Mouse (Mus musculus) megakaryocyte, embryonic 14.5 days (primary cell): ENCODE results near the gene Maml3. TPM values are rescaled to one million over a fixed set of nuclear protein-coding genes. Genes with fewer than 3 reads are reported as not detected.

Experiments used
- H3K27me3 ChIP-seq: replicated peaks from 2 replicates; pipeline ENCODE3; 2012; ENCODE audit warnings: inconsistent platforms
- H3K36me3 ChIP-seq: replicated peaks from 2 replicates; pipeline ENCODE3; 2012; ENCODE audit warnings: low read length, inconsistent platforms, mixed read lengths
- H3K4me1 ChIP-seq: 2 replicates; pipeline ENCODE4 v1.6.1; 2012; ENCODE audit warnings: inconsistent platforms
- H3K4me3 ChIP-seq: replicated peaks from 2 replicates; pipeline ENCODE3; 2012; ENCODE audit warnings: moderate library complexity, mild to moderate bottlenecking, inconsistent platforms
- H3K9me3 ChIP-seq: 2 replicates; pipeline ENCODE4 v1.6.1; 2012; ENCODE audit warnings: inconsistent platforms
- FLI1 ChIP-seq: IDR thresholded peaks from 2 replicates; pipeline ENCODE4 v1.6.1; 2012; ENCODE audit warnings: low read length, inconsistent platforms, mixed read lengths
- GATA1 ChIP-seq: IDR thresholded peaks from 3 replicates; pipeline ENCODE4 v1.6.1; 2012; ENCODE audit warnings: mixed read lengths, low read length, inconsistent platforms, borderline replicate concordance
- polyA plus RNA-seq: library from polyadenylated mRNA; stranded (reverse); fragments of >175 nt; gene quantifications from 2 replicates; pipeline ENCODE4 v1.2.3, GENCODE M21; 2012; ENCODE audit warnings: low replicate concordance; ENCODE audit not compliant: insufficient read depth

Gene Maml3
- polyA plus RNA-seq, 1 experiment = 2.4 TPM

GRCm38 (mm10) chr3:51868857-51869256 is 236.0 kb downstream of the Maml3 start:
- Histone ChIP-seq H3K9me3 (no peaks in the 10 kb centered on the region), H3K4me1 (peaks cover 17% of the 10 kb centered on the region), H3K27me3 (peaks cover 2% of the 10 kb centered on the region), H3K4me3 (no peak overlapping the region), H3K36me3 (no peaks in the 10 kb centered on the region)
- TF ChIP-seq GATA1 = no peak

- no peak overlapping the region for H3K4me3 ChIP-seq
- no peaks in the 10 kb centered on the region for H3K36me3 ChIP-seq
- no peaks in the 10 kb centered on the region for H3K9me3 ChIP-seq
- peaks cover 17% of the 10 kb centered on the region for H3K4me1 ChIP-seq
- peaks cover under 1% of the 10 kb centered on the region for H3K27me3 ChIP-seq
- TF ChIP-seq GATA1 (no peak), FLI1 (no peak)
Measured at GRCm38 (mm10) chr3:51866446-51866845, 238.4 kb downstream of the Maml3 start.

GRCm38 (mm10) chr3:51861631-51862030 is 243.2 kb downstream of the Maml3 start:
- Histone ChIP-seq H3K4me1 (peaks cover 32% of the 10 kb centered on the region), H3K9me3 (no peaks in the 10 kb centered on the region), H3K27me3 (no peaks in the 10 kb centered on the region), H3K4me3 (no peak overlapping the region), H3K36me3 (peaks cover 5% of the 10 kb centered on the region)
- TF ChIP-seq FLI1 (no peak), GATA1 (no peak)

GRCm38 (mm10) chr3:51860458-51860857 is 244.4 kb downstream of the Maml3 start:
- no peaks in the 10 kb centered on the region for H3K27me3 ChIP-seq
- TF ChIP-seq GATA1 = no peak
- no peak for TF ChIP-seq FLI1
- no peaks in the 10 kb centered on the region for H3K9me3 ChIP-seq

GRCm38 (mm10) chr3:51859208-51859607 is 245.7 kb downstream of the Maml3 start:
- Histone ChIP-seq H3K9me3 (no peaks in the 10 kb centered on the region), H3K36me3 (peaks cover 23% of the 10 kb centered on the region), H3K4me1 (peaks cover 26% of the 10 kb centered on the region), H3K27me3 (no peaks in the 10 kb centered on the region), H3K4me3 (no peak overlapping the region)
- TF ChIP-seq GATA1 (no peak), FLI1 (no peak)

More at GRCm38 (mm10) chr3:51860458-51860857, 244.4 kb downstream of the Maml3 start:
- Histone ChIP-seq H3K4me1 (peaks cover 32% of the 10 kb centered on the region), H3K4me3 (no peak overlapping the region), H3K36me3 (peaks cover 17% of the 10 kb centered on the region)

GRCm38 (mm10) chr3:51854152-51854551 is 250.7 kb downstream of the Maml3 start:
- TF ChIP-seq GATA1 = no peak
- TF ChIP-seq FLI1 = no peak
- Histone ChIP-seq H3K36me3 (peaks cover 30% of the 10 kb centered on the region), H3K9me3 (no peaks in the 10 kb centered on the region), H3K27me3 (no peaks in the 10 kb centered on the region), H3K4me3 (no peak overlapping the region), H3K4me1 (peaks cover 14% of the 10 kb centered on the region)

- Histone ChIP-seq H3K4me3 (no peak overlapping the region), H3K4me1 (peaks cover 8% of the 10 kb centered on the region), H3K36me3 (peaks cover 30% of the 10 kb centered on the region), H3K9me3 (no peaks in the 10 kb centered on the region), H3K27me3 (no peaks in the 10 kb centered on the region)
- TF ChIP-seq GATA1 (no peak), FLI1 (no peak)
Measured at GRCm38 (mm10) chr3:51853610-51854009, 251.3 kb downstream of the Maml3 start.

GRCm38 (mm10) chr3:51852692-51853091 is 252.2 kb downstream of the Maml3 start:
- peaks cover 30% of the 10 kb centered on the region for H3K36me3 ChIP-seq
- peaks cover under 1% of the 10 kb centered on the region for H3K4me1 ChIP-seq
- TF ChIP-seq GATA1 (no peak), FLI1 (no peak)
- no peaks in the 10 kb centered on the region for H3K27me3 ChIP-seq
- no peaks in the 10 kb centered on the region for H3K9me3 ChIP-seq
- H3K4me3 ChIP-seq = no peak overlapping the region

- peaks cover 24% of the 10 kb centered on the region for H3K36me3 ChIP-seq
- H3K27me3 ChIP-seq = peaks cover 3% of the 10 kb centered on the region
Measured at GRCm38 (mm10) chr3:51851596-51851995, 253.3 kb downstream of the Maml3 start.

GRCm38 (mm10) chr3:51849462-51849861 is 255.4 kb downstream of the Maml3 start:
- Histone ChIP-seq H3K36me3 (peaks cover 7% of the 10 kb centered on the region), H3K9me3 (peaks cover 3% of the 10 kb centered on the region; the same call in 1 of the 2 replicates), H3K4me3 (no peak overlapping the region), H3K27me3 (peaks cover 3% of the 10 kb centered on the region), H3K4me1 (no peaks in the 10 kb centered on the region)
- TF ChIP-seq GATA1 = no peak
- no peak for TF ChIP-seq FLI1

More at GRCm38 (mm10) chr3:51851596-51851995, 253.3 kb downstream of the Maml3 start:
- H3K4me1 ChIP-seq = no peaks in the 10 kb centered on the region
- no peak overlapping the region for H3K4me3 ChIP-seq
- H3K9me3 ChIP-seq = peaks cover 3% of the 10 kb centered on the region; the same call in 1 of the 2 replicates
- TF ChIP-seq FLI1 (no peak), GATA1 (no peak)

- H3K36me3 ChIP-seq = peaks cover 7% of the 10 kb centered on the region
- H3K4me3 ChIP-seq = no peak overlapping the region
- no peak for TF ChIP-seq GATA1
- TF ChIP-seq FLI1 = no peak
- H3K9me3 ChIP-seq = peaks cover 3% of the 10 kb centered on the region; the same call in 1 of the 2 replicates
- no peaks in the 10 kb centered on the region for H3K4me1 ChIP-seq
- peaks cover 3% of the 10 kb centered on the region for H3K27me3 ChIP-seq
Measured at GRCm38 (mm10) chr3:51847262-51847661, 257.6 kb downstream of the Maml3 start.
